Mouse (Mus musculus): ENCODE measurements around the gene Carm1. TPM values are rescaled to one million over a fixed set of nuclear protein-coding genes. Genes with fewer than 3 reads are reported as not detected.
A peak's percentile ranks its signal among the peaks of the same experiment; 100 is the strongest.
"Not testable (repeated sequence)": the region's sequence is repeated elsewhere in the genome, so short reads cannot be mapped to it uniquely, and the experiment has no call there.

Gene Carm1
- polyA plus RNA-seq, 1 experiment: 69.9 TPM

GRCm38 (mm10) chr9:21589538-21589937, 42.8 kb downstream of the Carm1 start:
- Histone ChIP-seq H3ac (ENCODE audit: control insufficient read depth, insufficient read length, low read depth) (no peak overlapping the region), H3K79me2 (ENCODE audit: control insufficient read depth, insufficient read depth) (peaks cover 17% of the 10 kb centered on the region), H3K79me3 (ENCODE audit: low read depth) (peaks cover 11% of the 10 kb centered on the region), H3K27me3 (ENCODE audit: control insufficient read depth, insufficient read depth, insufficient read length) (no peaks in the 10 kb centered on the region), H3K36me3 (ENCODE audit: control insufficient read depth, insufficient read depth) (peaks cover 44% of the 10 kb centered on the region), H3K4me3 (ENCODE audit: insufficient read depth, poor library complexity, severe bottlenecking) (no peak overlapping the region)
- TF ChIP-seq MYOD1 (IDR thresholded peaks at IDR 0.05; ENCODE audit: control insufficient read depth, insufficient read length, low read depth): no peak
- no peak for TF ChIP-seq CTCF (IDR thresholded peaks at IDR 0.05; ENCODE audit: control insufficient read depth, insufficient read depth, insufficient read length)
- no peak for TF ChIP-seq USF1 (IDR thresholded peaks at IDR 0.05; ENCODE audit: low read depth)
- no peak for TF ChIP-seq FOSL1 (IDR thresholded peaks at IDR 0.05; ENCODE audit: insufficient read depth, low read length, poor library complexity, severe bottlenecking)
- TF ChIP-seq MYOG (IDR thresholded peaks at IDR 0.05; ENCODE audit: control insufficient read depth, extremely low read depth, insufficient read length): no peak
- TF ChIP-seq CEBPB (IDR thresholded peaks at IDR 0.05; ENCODE audit: low read depth): no peak
- TF ChIP-seq MAX (IDR thresholded peaks at IDR 0.05): no peak

GRCm38 (mm10) chr9:21591127-21591830, 44.6 kb downstream of the Carm1 start:
- H3K36me3 ChIP-seq (ENCODE audit: control insufficient read depth, insufficient read depth): peaks cover 38% of the 10 kb centered on the region
- TF ChIP-seq MAX (IDR thresholded peaks at IDR 0.05) (no peak), FOSL1 (IDR thresholded peaks at IDR 0.05; ENCODE audit: insufficient read depth, low read length, poor library complexity, severe bottlenecking) (no peak), MYOD1 (IDR thresholded peaks at IDR 0.05; ENCODE audit: control insufficient read depth, insufficient read length, low read depth) (no peak), CTCF (IDR thresholded peaks at IDR 0.05; ENCODE audit: control insufficient read depth, insufficient read depth, insufficient read length) (no peak), CEBPB (IDR thresholded peaks at IDR 0.05; ENCODE audit: low read depth) (no peak), USF1 (IDR thresholded peaks at IDR 0.05; ENCODE audit: low read depth) (no peak), MYOG (IDR thresholded peaks at IDR 0.05; ENCODE audit: control insufficient read depth, extremely low read depth, insufficient read length) (no peak)
- H3K4me3 ChIP-seq (ENCODE audit: insufficient read depth, poor library complexity, severe bottlenecking): no peak overlapping the region
- H3K79me2 ChIP-seq (ENCODE audit: control insufficient read depth, insufficient read depth): peaks cover 28% of the 10 kb centered on the region
- no peaks in the 10 kb centered on the region for H3K27me3 ChIP-seq (ENCODE audit: control insufficient read depth, insufficient read depth, insufficient read length)
- H3ac ChIP-seq (ENCODE audit: control insufficient read depth, insufficient read length, low read depth): no peak overlapping the region
- peaks cover 15% of the 10 kb centered on the region for H3K79me3 ChIP-seq (ENCODE audit: low read depth)

- Histone ChIP-seq H3ac (ENCODE audit: control insufficient read depth, insufficient read length, low read depth) (peak overlapping the region; percentile 58), H3K27me3 (ENCODE audit: control insufficient read depth, insufficient read depth, insufficient read length) (no peaks in the 10 kb centered on the region), H3K36me3 (ENCODE audit: control insufficient read depth, insufficient read depth) (peaks cover 31% of the 10 kb centered on the region), H3K79me3 (ENCODE audit: low read depth) (peaks cover 15% of the 10 kb centered on the region), H3K4me3 (ENCODE audit: insufficient read depth, poor library complexity, severe bottlenecking) (peak overlapping the region; percentile 82), H3K79me2 (ENCODE audit: control insufficient read depth, insufficient read depth) (peaks cover 28% of the 10 kb centered on the region)
- TF ChIP-seq CEBPB (IDR thresholded peaks at IDR 0.05; ENCODE audit: low read depth) (no peak), CTCF (IDR thresholded peaks at IDR 0.05; ENCODE audit: control insufficient read depth, insufficient read depth, insufficient read length) (no peak), MYOG (IDR thresholded peaks at IDR 0.05; ENCODE audit: control insufficient read depth, extremely low read depth, insufficient read length) (no peak)
Measured at GRCm38 (mm10) chr9:21591831-21592702, 45.4 kb downstream of the Carm1 start.

- peak within 1 kb of the TSS; percentile 82 for H3K4me3 ChIP-seq (ENCODE audit: insufficient read depth, poor library complexity, severe bottlenecking)
- H3ac ChIP-seq (ENCODE audit: control insufficient read depth, insufficient read length, low read depth): peak within 1 kb of the TSS; percentile 77
- H3K36me3 ChIP-seq (ENCODE audit: control insufficient read depth, insufficient read depth): peaks cover 24% of the 10 kb centered on the region
- peaks cover 28% of the 10 kb centered on the region for H3K79me2 ChIP-seq (ENCODE audit: control insufficient read depth, insufficient read depth)
- H3K27me3 ChIP-seq (ENCODE audit: control insufficient read depth, insufficient read depth, insufficient read length): no peaks in the 10 kb centered on the region
- TF ChIP-seq MAX (IDR thresholded peaks at IDR 0.05) (peak; percentile 54), CTCF (IDR thresholded peaks at IDR 0.05; ENCODE audit: control insufficient read depth, insufficient read depth, insufficient read length) (no peak), MYOD1 (IDR thresholded peaks at IDR 0.05; ENCODE audit: control insufficient read depth, insufficient read length, low read depth) (no peak), USF1 (IDR thresholded peaks at IDR 0.05; ENCODE audit: low read depth) (no peak)
- H3K79me3 ChIP-seq (ENCODE audit: low read depth): peaks cover 15% of the 10 kb centered on the region
Measured at GRCm38 (mm10) chr9:21592703-21593121, 46.0 kb downstream of the Carm1 start, which contains the start of the genes Timm29 and Yipf2. Gene Timm29 (plus strand): TSS chr9:21592722. Gene Yipf2 (minus strand): TSS chr9:21592828.

GRCm38 (mm10) chr9:21593122-21593721, 46.5 kb downstream of the Carm1 start:
- peaks cover 28% of the 10 kb centered on the region for H3K79me2 ChIP-seq (ENCODE audit: control insufficient read depth, insufficient read depth)
- H3ac ChIP-seq (ENCODE audit: control insufficient read depth, insufficient read length, low read depth): peak overlapping the region; percentile 77
- no peak for TF ChIP-seq MYOD1 (IDR thresholded peaks at IDR 0.05; ENCODE audit: control insufficient read depth, insufficient read length, low read depth)
- peak; percentile 63 for TF ChIP-seq CEBPB (IDR thresholded peaks at IDR 0.05; ENCODE audit: low read depth)
- no peak for TF ChIP-seq FOSL1 (IDR thresholded peaks at IDR 0.05; ENCODE audit: insufficient read depth, low read length, poor library complexity, severe bottlenecking)
- TF ChIP-seq USF1 (IDR thresholded peaks at IDR 0.05; ENCODE audit: low read depth): peak; percentile 43
- TF ChIP-seq MYOG (IDR thresholded peaks at IDR 0.05; ENCODE audit: control insufficient read depth, extremely low read depth, insufficient read length): no peak
- no peaks in the 10 kb centered on the region for H3K27me3 ChIP-seq (ENCODE audit: control insufficient read depth, insufficient read depth, insufficient read length)
- peak overlapping the region; percentile 82 for H3K4me3 ChIP-seq (ENCODE audit: insufficient read depth, poor library complexity, severe bottlenecking)
- peaks cover 15% of the 10 kb centered on the region for H3K79me3 ChIP-seq (ENCODE audit: low read depth)
- peaks cover 23% of the 10 kb centered on the region for H3K36me3 ChIP-seq (ENCODE audit: control insufficient read depth, insufficient read depth)

- H3K27me3 ChIP-seq (ENCODE audit: control insufficient read depth, insufficient read depth, insufficient read length); H3ac ChIP-seq (ENCODE audit: control insufficient read depth, insufficient read length, low read depth); H3K4me3 ChIP-seq (ENCODE audit: insufficient read depth, poor library complexity, severe bottlenecking): not testable (repeated sequence)
- peaks cover 28% of the 10 kb centered on the region for H3K79me2 ChIP-seq (ENCODE audit: control insufficient read depth, insufficient read depth)
- H3K79me3 ChIP-seq (ENCODE audit: low read depth): peaks cover 15% of the 10 kb centered on the region
- H3K36me3 ChIP-seq (ENCODE audit: control insufficient read depth, insufficient read depth): peaks cover 18% of the 10 kb centered on the region
Measured at GRCm38 (mm10) chr9:21594350-21594749, 47.7 kb downstream of the Carm1 start.

Data from C2C12 (cell line).